Mouse (Mus musculus): ENCODE measurements around the gene Tiam2. TPM values are rescaled to one million over a fixed set of nuclear protein-coding genes. Genes with fewer than 3 reads are reported as not detected.

Tiam2 gene
- total RNA-seq, 2 experiments from 2014 or later = 1.4 to 2.3 TPM

DNA sequence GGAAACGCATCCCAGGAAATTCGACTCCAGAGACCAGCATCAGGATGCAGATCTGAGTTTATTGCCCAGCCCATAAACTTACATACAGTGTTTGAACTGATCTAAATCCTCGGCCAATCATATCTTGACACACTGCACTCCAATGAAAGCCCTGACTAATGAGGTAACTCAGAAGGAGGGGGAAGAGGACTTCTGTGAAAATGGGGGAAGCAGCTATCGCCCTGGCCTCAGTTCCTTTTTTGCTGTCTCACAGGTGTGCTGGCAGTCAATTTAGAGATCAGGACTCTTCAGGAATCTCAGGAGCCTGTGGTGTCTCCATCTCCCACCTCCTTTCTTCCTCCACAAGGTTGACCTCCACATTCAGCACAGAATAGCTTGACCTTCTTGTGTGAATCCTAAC lies 61.4 kb downstream of the Tiam2 start:
- no peak for DNase-seq
- intact Hi-C loops (cut with DNase I) = no loop called here

DNA sequence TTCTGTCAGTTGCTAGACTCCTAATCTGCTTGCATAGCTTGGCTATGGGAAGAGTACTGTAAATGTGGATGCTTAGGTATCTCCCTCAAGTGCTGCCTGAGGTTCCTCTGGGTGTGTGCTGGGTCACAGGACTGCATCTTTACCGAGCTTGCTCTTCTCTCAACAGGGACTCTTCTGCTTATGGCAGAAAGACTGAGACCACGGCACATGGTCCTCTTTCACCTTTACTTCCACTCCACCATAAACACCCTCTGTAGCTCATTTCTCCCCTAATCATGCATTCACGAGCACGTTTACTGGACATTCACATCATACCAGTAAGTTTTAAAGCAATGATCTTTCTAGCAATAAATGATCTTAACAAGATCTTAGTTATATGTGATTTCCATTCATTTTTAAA lies 63.4 kb downstream of the Tiam2 start:
- intact Hi-C loops (cut with DNase I) = no loop called here
- DNase-seq = no peak

DNA sequence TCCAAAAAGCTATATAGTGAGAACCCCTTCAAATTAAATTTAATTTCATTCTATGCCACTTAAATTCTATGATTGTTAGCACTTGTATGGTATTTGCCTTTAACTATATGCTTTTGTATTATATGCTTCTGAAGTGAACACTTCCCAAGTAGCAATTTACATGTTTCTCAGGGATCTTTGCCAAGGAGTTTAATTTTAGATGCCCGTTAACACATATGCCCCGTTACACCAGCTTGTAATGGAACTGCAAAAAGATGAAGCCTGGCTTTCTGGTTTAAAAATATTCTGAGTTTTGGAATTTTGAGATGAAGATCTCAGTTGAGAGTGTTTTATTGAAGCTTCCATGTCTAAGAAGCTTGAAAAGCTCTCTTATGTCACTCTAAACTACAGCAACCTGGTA lies 67.6 kb downstream of the Tiam2 start:
- DNase-seq = no peak
- intact Hi-C loops (cut with DNase I) = no loop called here

DNA sequence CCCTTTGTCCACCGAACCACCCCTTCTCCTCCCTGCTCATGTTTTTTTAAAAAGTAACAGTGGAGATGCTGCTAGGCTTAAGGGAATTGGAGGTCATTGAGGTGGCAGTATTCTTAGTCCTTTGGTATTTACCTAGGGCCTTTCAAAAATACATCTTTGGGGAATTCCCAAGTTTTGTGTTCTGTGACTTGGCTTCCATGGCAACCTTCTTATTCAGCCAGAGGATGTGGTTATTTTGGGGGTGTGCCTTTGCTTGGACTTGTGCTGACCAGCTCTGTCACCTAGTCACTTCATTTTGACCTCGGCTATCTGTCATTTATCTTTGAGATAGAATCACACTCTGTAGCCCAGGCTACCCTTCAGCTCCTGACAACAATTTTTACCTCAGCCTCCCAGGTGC lies 68.6 kb downstream of the Tiam2 start:
- DNase-seq = no peak
- intact Hi-C loops (cut with DNase I) = no loop called here

DNA sequence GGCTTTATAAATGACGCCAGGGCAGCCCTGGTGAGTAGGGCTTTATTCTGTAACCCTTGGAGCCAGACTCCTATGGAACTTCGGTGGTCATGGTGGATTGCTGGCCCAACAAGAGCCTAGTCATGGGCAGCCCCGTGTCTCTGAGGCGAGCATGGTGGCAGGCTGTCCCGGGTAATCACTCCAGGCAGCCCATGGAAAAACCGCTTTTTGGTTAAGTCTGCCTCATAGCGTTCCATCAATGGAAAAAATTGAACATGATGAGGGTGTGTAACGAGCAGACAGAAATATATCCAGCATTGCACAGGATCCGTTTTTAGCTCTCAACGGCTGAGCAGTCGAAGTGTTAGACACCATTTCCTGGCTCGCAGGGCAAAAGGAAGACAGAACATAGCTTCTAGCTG lies 70.5 kb downstream of the Tiam2 start:
- no peak for DNase-seq
- intact Hi-C loops (cut with DNase I) = no loop called here

DNA sequence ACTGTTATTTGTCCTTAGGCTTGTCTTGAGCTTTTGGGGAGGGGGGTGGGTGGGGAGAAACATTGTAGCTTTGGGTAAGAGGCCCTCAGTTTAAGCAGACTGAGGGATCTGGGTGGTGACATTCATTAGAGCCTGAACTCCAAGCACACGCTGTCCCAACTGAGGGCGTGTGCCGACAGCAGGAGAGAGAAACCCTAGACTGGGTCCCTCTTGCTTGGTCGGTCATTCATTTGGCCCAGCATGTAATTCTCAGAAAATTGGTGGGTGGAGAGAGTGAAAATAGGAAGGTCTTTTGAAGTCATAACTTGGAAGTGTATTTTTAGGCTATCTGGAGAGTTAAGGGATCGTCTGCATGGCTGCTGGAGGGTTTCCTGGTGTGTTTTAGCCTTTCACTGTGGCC lies 71.5 kb downstream of the Tiam2 start:
- intact Hi-C loops (cut with DNase I) = no loop called here
- no peak for DNase-seq

DNA sequence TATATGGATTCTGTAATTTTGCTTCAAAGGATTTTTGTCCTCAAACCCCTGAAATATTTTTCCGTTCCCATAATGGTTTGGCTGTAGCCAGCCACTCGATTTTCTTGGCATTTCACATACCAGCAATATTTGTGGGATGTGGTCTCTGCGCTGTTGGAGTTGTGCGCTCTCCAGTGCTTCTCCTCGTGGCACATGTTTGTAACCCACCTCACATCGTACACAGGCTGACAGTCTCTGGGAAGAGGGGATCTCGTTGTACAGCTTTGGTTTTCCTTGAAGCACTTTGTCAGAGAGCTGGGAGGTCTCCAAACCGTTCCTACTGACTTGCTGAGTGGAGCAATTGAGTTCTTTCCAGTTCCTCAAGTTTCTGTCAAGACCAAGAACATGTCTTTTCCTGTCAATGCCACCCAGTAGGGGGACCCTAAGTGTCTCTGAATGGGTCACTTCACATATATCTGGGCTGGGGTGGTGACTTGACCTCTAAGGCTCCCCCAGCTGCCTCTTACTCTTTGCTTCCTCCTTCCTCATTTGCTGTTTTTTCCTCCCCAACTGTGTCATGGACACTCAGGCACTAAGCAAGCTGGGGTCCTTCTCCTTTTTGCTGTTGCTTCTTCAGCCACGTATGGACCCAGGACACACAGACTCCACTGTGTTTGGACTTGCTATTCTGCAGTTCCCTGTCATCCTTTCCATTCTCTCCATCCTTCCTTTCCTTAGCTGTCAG lies 79.1 kb downstream of the Tiam2 start:
- no peak for DNase-seq
- intact Hi-C loops (cut with DNase I) = no loop called here

DNA sequence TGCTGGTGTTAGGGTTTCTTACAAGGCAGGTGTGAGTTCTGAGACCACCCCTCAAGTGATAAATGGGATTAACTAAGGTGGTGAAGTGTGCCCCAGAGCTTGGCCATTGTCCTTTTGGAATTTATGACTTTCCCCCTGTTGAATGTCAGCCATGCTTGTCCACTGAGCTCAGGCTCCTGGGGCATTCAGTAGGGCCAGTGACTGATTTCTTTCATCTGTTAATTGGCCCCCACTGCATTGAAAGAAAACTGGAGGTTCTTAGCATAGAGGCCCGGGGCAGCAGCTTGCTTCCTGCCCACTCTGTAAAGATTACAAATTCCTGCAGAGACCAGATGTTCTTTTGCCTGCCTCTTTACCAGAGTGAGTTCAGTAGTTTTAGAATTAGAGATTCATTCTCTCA lies 80.7 kb downstream of the Tiam2 start:
- no peak for DNase-seq
- intact Hi-C loops (cut with DNase I) = no loop called here

DNA sequence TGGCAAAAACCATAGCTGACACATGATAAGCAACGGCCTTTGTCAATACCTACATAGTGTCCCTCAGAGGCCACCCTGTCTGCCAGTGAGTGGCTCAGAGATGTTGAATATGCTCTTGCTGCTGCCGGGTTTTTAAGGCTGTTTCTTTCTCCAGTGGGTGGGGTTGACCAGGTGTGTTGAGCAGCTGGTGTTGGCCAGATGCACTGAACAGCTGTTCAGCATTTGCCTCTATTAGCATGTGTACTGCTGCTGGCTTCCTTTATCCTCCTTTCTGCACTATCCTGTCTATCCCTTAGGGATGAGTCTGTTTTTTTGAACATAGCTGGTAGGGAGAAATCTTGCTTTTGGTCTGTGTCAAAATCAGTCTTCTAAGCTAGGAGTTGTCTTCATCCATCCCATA lies 83.9 kb downstream of the Tiam2 start:
- no peak for DNase-seq
- intact Hi-C loops (cut with DNase I) = no loop called here

DNA sequence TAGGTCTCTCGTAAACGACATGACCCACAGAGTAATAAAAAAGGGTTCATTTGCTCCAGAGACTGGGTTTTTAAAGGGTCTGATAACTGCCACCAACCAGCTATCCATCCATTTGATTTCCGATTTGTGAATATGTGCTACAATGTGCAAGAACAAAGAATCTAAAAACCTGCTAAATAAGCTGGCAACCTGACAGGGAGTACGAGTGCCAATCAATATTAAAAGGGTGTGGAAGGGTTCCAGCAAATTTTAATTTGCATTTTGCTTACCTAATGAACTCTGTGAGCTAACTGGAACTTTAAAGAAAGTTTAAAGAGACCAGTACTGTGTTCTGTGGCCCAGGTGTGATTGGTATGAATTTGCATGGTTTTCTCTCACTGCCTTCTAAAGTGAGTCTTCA lies 86.4 kb downstream of the Tiam2 start:
- no peak for DNase-seq
- intact Hi-C loops (cut with DNase I) = no loop called here

DNA sequence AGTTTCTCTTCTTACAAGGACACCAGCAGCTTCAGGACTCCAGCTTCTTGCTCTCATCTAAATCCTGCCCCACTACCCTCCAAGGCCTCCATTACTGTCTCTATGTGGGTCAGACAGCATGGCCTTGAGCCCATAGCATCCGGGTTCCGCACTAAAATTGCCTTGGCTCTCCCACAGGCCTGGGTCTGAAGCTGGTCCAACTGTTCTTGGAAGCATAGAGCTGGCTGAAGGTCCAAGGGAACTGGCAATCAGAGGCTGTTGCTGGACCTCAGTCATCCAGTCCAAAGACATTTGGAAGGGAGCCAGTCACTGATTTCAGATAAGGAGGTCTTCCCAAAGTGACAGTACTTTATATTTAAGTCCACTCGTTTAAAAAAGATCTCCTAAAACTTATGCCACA lies 89.2 kb downstream of the Tiam2 start:
- intact Hi-C loops (cut with DNase I) = no loop called here
- peak; percentile 38 to 45 for DNase-seq

DNA sequence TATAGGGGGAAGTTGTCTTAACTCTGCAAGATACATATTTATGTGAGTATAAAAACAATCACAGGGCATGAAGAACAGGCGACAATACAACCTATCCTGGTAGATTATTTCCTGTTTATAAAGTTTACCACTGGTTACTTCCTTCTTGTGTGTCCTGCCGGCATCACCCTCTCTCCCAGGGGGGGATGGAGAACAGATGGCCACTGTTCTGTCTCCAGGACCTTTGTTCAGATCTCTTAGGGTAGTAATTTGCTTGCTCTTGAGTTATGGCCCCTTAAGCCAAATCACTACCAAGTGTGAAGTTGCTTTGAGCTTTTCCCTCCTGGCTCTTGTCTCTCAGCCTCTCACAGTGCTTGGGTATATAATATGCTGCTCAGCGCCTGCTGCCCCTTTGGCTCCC lies 90.0 kb downstream of the Tiam2 start:
- intact Hi-C loops (cut with DNase I) = no loop called here
- DNase-seq = no peak

DNA sequence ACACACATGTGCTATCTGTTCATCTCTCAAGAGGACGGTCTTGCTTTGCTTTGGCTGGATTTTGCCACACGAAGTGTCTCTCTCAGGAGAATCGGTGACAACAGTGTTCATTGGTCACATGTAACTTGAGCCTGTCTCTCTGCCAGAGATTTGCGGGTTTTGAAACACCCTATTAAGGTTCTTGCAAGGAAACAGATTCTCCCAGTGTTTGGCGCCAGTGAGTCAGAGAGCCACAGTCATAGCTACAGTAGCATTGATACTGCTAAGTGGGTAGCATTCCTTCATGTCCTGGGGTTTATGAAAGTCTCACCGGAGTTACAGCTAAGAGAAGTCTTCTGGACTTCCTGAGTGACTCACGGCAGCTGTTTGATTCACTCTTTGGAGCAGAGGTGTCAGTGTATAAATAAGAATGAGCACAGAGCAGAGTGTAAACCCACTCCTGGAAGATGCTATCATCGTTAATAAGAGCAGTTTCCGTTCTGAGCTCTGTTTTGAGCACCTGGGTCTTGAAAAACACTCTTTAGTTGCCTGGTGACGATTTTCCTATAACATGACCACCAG lies 93.1 kb downstream of the Tiam2 start:
- intact Hi-C loops (cut with DNase I) = no loop called here
- no peak for DNase-seq

DNA sequence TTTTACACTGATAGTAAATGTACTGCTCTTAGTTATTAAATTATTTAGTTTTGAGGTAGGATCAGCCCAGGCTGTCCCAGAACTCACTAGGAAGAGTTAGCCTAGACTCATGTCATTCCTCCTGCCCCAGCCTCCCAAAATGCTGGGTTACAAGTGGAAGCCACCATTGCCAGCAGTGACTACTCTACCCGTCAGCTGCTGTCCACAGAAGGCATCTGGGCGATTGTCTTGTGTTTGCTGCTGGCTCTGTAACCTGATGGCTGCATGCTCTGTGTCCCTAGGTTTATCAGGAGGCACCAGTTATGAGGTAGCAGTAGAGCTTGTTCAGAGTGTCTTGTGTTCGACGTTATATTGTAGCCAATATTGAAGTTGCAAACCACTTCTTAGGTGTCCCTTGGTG lies 93.8 kb downstream of the Tiam2 start:
- intact Hi-C loops (cut with DNase I) = no loop called here
- DNase-seq = no peak

DNA sequence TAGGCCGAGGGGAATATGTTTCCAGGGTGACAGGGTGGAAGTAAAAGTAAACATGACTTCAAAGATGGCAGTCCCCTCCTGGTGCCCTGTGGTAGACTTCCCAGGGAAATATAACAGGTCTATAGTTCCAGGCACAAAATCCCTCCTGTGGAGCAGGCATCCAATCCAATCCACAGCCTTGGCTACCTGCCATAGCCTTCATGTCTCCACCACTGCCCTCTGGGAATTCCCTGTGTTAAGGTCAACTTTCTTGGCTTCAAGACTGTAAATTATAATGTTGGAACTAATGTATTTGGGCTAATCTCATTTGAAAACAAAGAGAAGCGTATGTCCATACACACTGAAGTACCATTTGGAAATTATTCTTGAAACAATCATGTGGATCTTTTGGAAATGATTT lies 97.0 kb downstream of the Tiam2 start:
- no peak for DNase-seq
- intact Hi-C loops (cut with DNase I) = no loop called here

DNA sequence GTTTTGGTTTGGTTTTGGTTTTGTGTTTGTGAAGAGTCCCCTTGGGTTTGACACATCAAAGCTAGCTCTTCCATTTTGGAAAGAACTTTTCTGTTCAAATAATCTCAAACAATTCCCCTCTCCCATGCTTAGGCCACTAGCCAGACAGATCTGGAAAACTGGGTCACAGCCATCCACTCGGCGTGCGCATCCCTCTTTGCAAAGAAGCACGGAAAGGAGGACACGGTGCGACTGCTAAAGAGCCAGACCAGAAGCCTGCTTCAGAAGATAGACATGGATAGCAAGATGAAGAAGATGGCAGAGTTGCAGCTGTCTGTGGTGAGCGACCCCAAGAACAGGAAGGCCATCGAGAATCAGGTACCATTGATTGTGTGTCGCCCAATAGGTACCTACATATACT lies 102.3 kb downstream of the Tiam2 start:
- intact Hi-C loops (cut with DNase I) = no loop called here
- no peak for DNase-seq

DNA sequence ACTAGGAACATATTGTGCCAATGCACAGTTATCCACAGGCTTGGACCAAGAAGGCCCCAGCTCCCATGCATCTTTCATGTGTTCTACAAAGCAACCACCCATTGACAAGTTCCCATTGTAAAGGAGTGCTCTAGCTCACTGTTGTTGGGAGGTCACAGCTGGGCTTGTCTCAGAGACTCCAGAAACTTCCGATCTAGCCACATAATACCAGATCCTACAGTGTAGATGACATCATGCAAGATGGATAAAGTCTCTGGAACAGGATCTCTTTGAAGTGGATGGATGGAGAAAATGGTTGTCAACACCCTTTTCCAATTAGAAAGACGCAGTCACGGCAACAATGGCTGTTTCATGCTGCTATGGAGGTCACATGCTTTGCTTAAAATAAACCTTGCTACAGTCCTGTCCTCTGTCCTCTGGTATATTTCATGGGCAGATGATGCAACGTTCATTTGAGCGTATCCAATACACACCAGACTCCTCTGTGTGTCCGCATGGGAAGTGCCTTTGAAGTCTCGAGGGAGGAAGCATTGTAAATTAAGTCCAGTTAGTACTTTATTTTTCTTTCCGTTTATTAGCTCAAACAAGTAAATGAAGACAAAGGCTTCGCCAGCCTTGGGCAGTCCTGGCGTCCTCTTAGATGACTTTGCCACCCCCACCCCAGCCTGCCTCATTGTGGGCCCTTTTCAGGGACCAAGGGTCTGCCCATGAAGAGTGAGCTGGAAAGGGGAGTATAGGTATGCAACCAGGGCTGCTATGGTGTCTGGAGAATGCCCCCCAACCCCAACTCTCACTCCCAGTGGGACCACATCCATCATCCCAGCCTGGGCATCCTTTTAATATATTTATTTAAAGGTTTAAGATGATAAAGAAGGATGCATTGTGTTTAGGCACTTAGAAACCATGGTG lies 106.5 kb downstream of the Tiam2 start:
- intact Hi-C loops (cut with DNase I) = no loop called here
- DNase-seq = no peak

DNA sequence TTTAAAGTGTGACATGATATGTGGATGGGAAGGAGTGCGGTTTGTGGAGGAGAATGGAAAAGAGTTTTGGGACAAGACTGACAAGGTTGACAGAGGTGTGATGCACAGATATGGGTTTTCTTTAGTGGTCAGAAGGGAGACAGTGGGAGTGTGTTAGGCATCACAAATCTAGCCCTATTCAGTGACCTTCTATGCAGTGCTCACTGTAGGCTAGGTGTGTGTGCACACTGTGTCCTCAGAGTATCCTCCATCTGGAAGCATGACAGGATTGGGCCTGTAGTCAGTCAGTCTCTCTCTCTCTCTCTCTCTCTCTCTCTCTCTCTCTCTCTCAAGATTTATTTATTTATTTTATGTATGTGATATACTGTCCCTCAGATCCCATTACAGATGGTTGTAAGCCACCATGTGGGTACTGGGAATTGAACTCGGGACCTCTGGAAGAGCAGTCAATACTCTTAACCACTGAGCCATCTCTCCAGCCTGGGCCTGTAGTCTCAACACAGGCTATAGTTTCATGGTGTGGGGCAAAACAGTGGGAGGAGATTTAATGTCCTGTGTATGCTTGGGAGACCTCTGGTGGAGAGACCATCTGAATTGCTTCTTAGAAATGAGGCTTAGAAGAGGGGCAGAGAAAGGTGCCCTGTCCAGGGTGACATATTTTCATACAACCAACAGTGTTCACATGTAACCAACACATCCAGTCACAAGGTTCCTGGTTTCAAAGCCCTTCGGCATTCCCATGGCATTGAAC lies 107.3 kb downstream of the Tiam2 start:
- intact Hi-C loops (cut with DNase I) = no loop called here
- DNase-seq = no peak

DNA sequence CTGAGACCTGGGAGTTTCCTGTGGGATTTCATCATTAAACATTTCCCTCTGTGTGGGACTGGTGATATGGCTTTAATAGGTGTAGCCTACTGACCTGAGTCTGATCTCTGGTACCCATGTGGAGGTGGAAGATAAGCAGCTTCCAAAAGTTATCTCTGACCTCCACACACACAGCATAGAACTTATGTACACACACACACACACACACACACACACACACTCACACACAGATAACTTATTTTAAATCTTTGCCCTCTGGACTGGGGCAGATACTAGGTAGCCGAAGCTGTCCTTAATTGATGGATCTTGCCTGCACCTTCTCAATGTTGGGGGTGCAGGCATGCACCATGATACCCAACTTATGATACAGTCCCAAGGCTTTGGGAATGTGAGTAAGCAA lies 108.9 kb downstream of the Tiam2 start:
- no peak for DNase-seq
- intact Hi-C loops (cut with DNase I) = no loop called here

DNA sequence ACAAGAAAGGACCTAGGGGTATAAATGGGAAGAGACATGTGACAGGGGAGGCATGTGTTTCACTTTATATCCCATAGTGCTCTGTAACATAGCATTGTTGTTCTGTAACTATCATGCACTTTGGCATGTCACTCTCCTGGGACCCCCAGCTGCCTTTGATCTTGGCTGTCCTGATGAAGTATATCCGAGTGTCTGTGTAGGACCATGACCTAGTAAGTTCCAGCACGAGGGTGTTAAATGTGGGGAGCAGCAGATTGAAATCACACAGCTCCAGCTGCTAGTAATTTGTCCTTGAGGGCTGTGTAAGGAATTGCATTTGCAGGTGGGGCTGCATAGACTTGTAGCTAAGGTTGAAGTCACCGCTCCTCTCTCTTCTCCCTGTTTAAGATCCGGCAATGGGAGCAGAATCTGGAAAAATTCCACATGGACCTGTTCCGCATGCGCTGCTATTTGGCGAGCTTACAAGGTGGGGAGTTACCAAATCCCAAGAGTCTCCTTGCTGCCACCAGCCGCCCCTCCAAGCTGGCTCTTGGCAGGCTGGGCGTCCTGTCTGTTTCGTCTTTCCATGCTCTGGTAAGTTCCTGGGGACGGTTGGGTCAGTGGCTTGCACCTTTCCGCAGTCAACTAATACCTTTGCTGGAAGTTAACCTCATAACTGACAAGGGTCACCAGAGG lies 110.6 kb downstream of the Tiam2 start:
- intact Hi-C loops (cut with DNase I) = no loop called here
- no peak for DNase-seq
